Mouse (Mus musculus) frontal cortex, adult (tissue): Measurements from ENCODE around the gene Lmo7.

Source experiments
- ATAC-seq: cut with Nextera tagmentation; 2 replicates; pipeline ENCODE4 v1.9.2; 2017; ENCODE audit warnings: mild to moderate bottlenecking, moderate library complexity, mixed read lengths; ENCODE audit not compliant: low TSS enrichment

Lmo7 gene

GRCm38 (mm10) chr14:101729237-101729971, at the start of gene Lmo7, which contains the start of gene Gm9922:
Lmo7 (plus strand) TSS chr14:101729957.
Gm9922 (minus strand) TSS chr14:101729814.
- peak; percentile 86 for ATAC-seq

- no peak for ATAC-seq
These were observed 42.1 kb upstream of the Lmo7 start for GRCm38 (mm10) chr14:101687696-101688095.

- no peak for ATAC-seq
These were observed 41.4 kb upstream of the Lmo7 start for GRCm38 (mm10) chr14:101688406-101688805.

- no peak for ATAC-seq
These were observed 25.3 kb upstream of the Lmo7 start for GRCm38 (mm10) chr14:101704479-101704878.

DNA sequence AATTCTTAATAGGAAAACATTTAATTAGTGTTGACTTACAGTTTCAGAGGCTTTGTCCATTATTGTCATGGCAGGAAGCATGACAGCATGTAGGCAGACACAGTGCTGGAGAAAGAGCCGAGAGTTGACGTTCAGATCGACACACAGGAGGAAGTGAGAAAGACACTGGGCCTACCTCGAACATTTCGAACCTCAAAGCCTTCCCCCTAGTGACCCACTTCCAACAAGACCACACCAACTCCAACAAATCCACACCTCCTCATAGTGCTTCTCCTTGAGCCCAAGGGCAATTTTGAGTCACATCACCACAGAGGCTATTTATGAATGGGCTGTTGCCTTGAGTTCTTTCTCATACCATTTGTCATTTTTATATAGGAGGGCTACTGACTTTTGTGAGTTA, 22.7 kb upstream of the Lmo7 start:
- ATAC-seq: no peak

DNA sequence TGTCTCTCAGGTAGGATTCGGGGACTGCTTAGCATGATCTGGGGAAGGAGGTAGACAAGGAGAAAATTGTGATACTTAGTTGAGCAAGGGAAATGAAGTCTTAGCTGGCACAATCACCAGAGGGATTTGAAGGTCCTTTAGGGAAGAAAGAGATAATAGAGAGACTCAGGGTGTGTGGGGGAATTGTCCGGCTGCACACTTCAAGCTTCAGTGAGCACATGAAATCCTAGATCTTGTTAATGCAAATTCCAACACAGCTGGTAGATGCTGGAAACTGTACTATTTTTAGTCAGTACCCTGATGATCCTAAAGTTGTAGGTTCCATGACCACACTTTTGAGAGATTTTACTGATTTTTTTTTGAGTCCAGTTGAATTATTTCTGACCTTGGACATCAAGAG, 15.3 kb upstream of the Lmo7 start:
- no peak for ATAC-seq

- ATAC-seq: peak; percentile 80
These were observed 375 bp downstream of the Lmo7 start for GRCm38 (mm10) chr14:101729972-101730692.

DNA sequence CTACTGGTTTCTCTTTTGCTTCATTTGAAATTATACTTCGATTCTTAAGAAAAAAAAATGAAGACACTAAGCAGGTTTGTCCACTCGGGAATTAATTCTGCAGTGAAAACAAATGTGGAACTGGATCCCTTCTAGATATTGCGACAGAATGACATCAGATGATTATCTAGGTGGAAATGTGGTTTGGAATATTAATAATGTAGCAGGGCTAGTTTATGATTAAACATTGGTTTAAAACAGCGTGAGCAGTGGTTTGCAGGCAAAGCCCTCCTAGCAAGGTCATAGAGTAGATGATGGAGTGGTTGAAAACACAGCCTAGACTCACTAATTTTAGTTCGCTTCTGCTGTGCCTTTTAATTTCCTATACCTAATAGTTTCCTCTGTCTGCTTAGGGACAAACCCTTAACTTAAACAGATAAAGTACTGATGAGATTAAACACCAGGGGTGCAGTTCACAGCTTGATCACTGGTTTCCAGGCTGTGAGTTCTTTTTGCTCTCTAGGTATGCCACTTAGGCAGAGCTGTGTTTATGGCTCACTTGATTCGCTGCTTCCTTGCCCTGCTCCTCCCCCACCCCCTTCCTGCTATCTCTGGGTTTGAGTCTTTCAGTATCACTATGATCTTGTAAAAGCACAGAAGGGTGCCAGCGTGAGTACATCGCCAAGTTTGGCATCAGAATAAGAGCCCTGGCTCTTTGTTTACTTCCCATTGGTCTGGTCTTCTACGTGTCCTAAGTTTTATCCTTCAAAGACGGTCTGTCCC, 4.0 kb downstream of the Lmo7 start:
- no peak for ATAC-seq

- ATAC-seq: no peak
These were observed 7.7 kb downstream of the Lmo7 start for GRCm38 (mm10) chr14:101737501-101737900.

- ATAC-seq: no peak
These were observed 16.9 kb downstream of the Lmo7 start for GRCm38 (mm10) chr14:101746635-101747034.

- no peak for ATAC-seq
These were observed 18.1 kb downstream of the Lmo7 start for GRCm38 (mm10) chr14:101747811-101748210.

- ATAC-seq: no peak
These were observed 18.7 kb downstream of the Lmo7 start for GRCm38 (mm10) chr14:101748436-101748835.

- ATAC-seq: no peak
These were observed 21.2 kb downstream of the Lmo7 start for GRCm38 (mm10) chr14:101750910-101751309.

DNA sequence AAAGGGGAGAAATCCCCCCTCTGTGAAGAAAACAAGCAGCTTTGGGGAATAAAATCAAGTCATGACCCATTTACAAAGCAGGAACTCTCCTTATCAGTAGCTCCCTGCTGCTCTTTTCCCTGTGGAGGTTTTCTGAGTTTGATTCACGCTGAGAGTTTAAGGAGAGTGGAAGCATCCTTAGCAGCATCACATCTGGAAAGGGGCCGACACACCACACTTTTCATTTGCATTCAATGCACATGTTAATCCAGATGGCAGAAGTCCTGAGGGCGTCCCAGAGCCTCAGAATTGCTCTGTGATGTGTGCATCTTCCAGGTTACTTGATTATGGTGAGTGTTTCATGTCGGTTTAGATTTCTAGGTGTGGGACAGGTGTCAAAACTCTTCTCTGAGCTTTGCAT, 25.7 kb downstream of the Lmo7 start:
- no peak for ATAC-seq

GRCm38 (mm10) chr14:101762267-101762666, 32.5 kb downstream of the Lmo7 start:
- no peak for ATAC-seq

- no peak for ATAC-seq
These were observed 34.1 kb downstream of the Lmo7 start for GRCm38 (mm10) chr14:101763762-101764295.

- ATAC-seq: no peak
These were observed 41.6 kb downstream of the Lmo7 start for GRCm38 (mm10) chr14:101771336-101771735.

- no peak for ATAC-seq
These were observed 42.0 kb downstream of the Lmo7 start for GRCm38 (mm10) chr14:101771756-101772155.

DNA sequence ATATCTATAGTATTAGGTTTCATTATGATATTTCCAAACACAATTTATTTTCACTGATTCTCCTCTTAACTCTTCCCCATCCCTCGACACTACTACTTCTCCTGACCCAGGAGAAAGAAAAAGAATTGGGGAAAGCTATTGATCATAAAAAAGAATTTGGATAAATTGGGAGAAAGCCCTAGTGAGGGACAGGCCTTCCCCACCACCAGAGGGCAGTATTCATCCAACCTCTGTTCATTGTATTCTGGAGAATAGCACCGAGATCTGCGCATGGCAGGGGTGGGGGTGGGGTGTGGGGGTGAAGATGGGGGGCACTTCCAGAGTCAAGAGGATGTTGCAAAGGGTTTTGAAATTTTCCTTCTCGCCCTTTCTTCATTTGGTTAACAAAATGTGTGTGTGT, 44.9 kb downstream of the Lmo7 start:
- ATAC-seq: 0 out of 2 replicates have a peak, but pooled peaks have one; percentile 67

GRCm38 (mm10) chr14:101776296-101777128, 46.8 kb downstream of the Lmo7 start:
- ATAC-seq: no peak

DNA sequence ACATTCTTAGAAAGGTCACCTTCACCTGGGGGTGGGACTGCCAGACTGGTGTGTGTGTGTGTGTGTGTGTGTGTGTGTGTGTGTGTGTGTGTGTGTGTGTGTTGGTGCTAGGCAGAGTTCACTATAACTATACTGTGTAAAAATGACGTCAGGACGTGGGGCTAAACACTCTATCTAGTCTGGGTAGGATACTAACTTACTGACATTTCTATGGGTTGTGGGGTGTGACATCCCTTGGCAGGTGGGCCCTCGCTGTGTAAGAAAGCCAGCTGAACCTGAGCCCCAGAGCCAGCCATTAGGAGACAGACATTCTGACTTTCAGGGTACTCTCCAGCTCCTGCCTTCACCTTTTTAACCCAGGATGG, 47.4 kb downstream of the Lmo7 start:
- ATAC-seq: no peak
